Mouse (Mus musculus) lung, adult 2 months (tissue): ENCODE results near the gene Prr14l. TPM values are rescaled to one million over a fixed set of nuclear protein-coding genes. Genes with fewer than 3 reads are reported as not detected.
A peak's percentile ranks its signal among the peaks of the same experiment; 100 is the strongest.
"Not testable (repeated sequence)": the region's sequence is repeated elsewhere in the genome, so short reads cannot be mapped to it uniquely, and the experiment has no call there.

Experiments
- DNase-seq: peaks from one replicate; pipeline ENCODE4 v3.0.0; 2022
- H3K4me1 ChIP-seq: fragments of 200-500 bp; 2 replicates; pipeline ENCODE4 v1.6.1; 2011; ENCODE audit warnings: low read length; ENCODE audit not compliant: control insufficient read depth, insufficient read depth
- H3K4me3 ChIP-seq: fragments of 200-500 bp; replicated peaks from 2 replicates; pipeline ENCODE3; 2011; ENCODE audit warnings: low read depth, mild to moderate bottlenecking, control low read depth, low read length; ENCODE audit errors: extremely low read depth
- CTCF ChIP-seq: fragments of 200-500 bp; IDR thresholded peaks from 2 replicates; pipeline ENCODE4 v1.5.1; 2011; ENCODE audit warnings: mild to moderate bottlenecking, low read length, control low read depth; ENCODE audit not compliant: insufficient read depth
- POLR2A ChIP-seq: fragments of 200-500 bp; IDR thresholded peaks from 2 replicates; pipeline ENCODE4 v1.6.1; 2011; ENCODE audit warnings: low read depth, mild to moderate bottlenecking, control low read depth, low read length, borderline replicate concordance; ENCODE audit errors: extremely low read depth
- WGBS: fragments of 180-500 bp; shearing (Covaris S2); methylation state at CpG from one replicate; pipeline ENCODE4 v1.1.7; 2018; 5-methylcytosine and 5-hydroxymethylcytosine counted together
- polyA plus RNA-seq: library from polyadenylated mRNA; depleted of rRNA; stranded (reverse); fragments of >200 nt; gene quantifications from 2 replicates; pipeline ENCODE4 v1.2.3, GENCODE M21; 2012; rRNA removed

Prr14l gene
- polyA plus RNA-seq: 12.7 and 15.4 TPM in 2 replicates

GRCm38 (mm10) chr5:32853731-32854507 is at the start of gene Prr14l:
Gene Prr14l (minus strand): TSS chr5:32854256.
- peak; percentile 99 for DNase-seq
- TF ChIP-seq CTCF (no peak), POLR2A (peak; percentile 78; the same call in 1 of the 2 replicates)
- H3K4me3 ChIP-seq: peak within 1 kb of the TSS; percentile 94
- H3K4me1 ChIP-seq: peaks cover 16% of the 10 kb centered on the region
- 1% methylated on average over 50 of the region's 51 CpGs for WGBS

GRCm38 (mm10) chr5:32886739-32887138 is 32.7 kb upstream of the Prr14l start:
- TF ChIP-seq CTCF (no peak), POLR2A (no peak)
- Histone ChIP-seq H3K4me3 (no peak overlapping the region), H3K4me1 (no peaks in the 10 kb centered on the region)
- no peak for DNase-seq
- WGBS: 73% methylated on average over 3 of the region's 3 CpGs

GRCm38 (mm10) chr5:32872346-32872745 is 18.3 kb upstream of the Prr14l start:
- H3K4me3 ChIP-seq: no peak overlapping the region
- no peak for DNase-seq
- 95% methylated on average over 5 of the region's 5 CpGs for WGBS
- no peaks in the 10 kb centered on the region for H3K4me1 ChIP-seq
- TF ChIP-seq POLR2A (no peak), CTCF (no peak)

DNA sequence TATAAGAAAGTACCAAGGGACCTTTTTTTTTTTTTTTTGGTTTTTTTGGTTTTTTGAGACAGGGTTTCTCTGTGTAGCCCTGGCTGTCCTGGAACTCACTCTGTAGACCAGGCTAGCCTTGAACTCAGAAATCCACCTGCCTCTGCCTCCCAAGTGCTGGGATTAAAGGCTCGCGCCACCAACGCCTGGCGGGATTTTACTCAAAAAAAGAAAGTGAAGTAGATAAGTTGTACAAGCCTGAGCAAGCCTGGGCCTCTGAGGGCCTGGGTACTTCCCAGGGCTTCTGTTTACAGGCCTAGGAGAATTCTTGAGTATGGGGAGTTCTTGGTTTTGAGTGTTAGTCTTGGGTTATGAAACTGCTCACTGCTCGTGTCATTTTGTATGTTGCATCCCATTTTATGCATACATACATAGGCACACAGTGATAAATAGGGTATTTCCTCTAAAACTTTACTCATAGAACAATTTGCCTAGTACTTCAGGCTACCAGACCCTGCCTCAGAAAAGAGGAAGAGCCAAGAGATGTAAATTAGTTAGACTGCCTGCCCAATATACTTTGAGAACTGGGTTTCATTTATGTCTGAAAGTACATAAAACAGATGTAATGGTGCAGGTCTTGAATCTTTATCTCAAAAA is 15.5 kb upstream of the Prr14l start:
- Histone ChIP-seq H3K4me1 (no peaks in the 10 kb centered on the region; the same call in 1 of the 2 replicates), H3K4me3 (no peak overlapping the region)
- no peak for DNase-seq
- WGBS: 91% methylated on average over 5 of the region's 5 CpGs
- TF ChIP-seq CTCF: no peak
- TF ChIP-seq POLR2A: no peak

DNA sequence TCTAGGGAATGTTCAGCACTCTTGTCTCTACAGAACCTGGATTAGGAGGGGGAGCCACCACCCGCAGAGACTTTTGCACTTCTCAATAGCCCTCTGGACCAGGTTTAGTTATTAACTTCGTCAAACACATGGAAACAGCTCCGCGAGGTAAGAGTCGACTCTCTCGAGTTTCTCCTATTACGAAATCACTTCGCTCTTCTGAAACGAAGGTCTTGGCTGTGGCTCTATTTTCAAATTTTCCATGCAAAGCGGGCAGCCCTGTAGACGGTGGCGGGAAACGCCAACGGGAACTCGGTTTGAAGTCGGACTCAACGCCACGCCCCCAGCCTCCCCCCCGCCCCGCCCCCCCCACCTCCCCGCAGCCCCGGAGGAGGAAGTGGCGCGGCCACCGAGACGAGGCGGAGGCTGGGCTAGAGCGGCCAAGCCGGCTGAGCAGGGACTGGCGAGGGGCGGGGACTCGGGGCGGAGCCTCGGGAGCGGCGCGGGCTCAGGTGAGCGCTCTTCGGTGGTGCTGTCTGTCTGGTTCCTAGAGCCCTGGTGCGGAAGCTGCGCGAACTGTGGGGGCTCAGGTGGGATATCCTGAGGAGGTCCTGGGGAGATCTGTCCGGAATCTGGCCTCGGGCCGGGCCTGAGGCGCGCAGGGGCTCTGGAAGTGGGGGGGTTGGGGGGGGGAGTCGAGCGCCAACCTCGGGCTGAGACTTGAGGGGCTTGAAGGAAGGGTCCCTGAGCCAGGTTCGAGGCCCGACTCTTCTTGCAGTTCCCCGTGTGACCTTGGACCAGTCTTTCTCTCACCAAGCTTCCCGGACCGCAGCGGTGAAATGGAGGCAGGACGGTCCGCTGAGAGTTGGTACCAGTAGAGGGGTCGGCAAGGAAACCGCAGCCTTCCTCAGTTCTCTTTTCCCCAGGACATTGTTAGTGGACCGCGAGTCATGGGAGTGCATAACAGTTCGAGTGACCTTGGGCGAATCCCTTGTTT is 9.5 kb upstream of the Prr14l start, which contains the start of gene Depdc5:
Gene Depdc5, plus strand, starts transcription at position 449 of the 976 bp plus-strand sequence.
- DNase-seq: peak; percentile 91
- WGBS: under 1% methylated on average over 63 of the region's 64 CpGs
- TF ChIP-seq POLR2A (peak; percentile 87), CTCF (no peak)
- Histone ChIP-seq H3K4me3 (peak within 1 kb of the TSS; percentile 100), H3K4me1 (peaks cover 3% of the 10 kb centered on the region; the same call in 1 of the 2 replicates)

- WGBS: 29% methylated on average over 6 of the region's 6 CpGs
- no peak for TF ChIP-seq CTCF
- no peak for TF ChIP-seq POLR2A
Measured at GRCm38 (mm10) chr5:32862469-32863132, 8.5 kb upstream of the Prr14l start.

GRCm38 (mm10) chr5:32861082-32861481 is 7.0 kb upstream of the Prr14l start:
- Histone ChIP-seq H3K4me1 (peaks cover 3% of the 10 kb centered on the region; the same call in 1 of the 2 replicates), H3K4me3 (no peak overlapping the region)
- TF ChIP-seq POLR2A (no peak), CTCF (no peak)
- 98% methylated on average over 1 of the region's 1 CpGs for WGBS
- DNase-seq: no peak

More at GRCm38 (mm10) chr5:32862469-32863132, 8.5 kb upstream of the Prr14l start:
- Histone ChIP-seq H3K4me3 (peak overlapping the region; percentile 100), H3K4me1 (peaks cover 3% of the 10 kb centered on the region; the same call in 1 of the 2 replicates)
- no peak for DNase-seq

DNA sequence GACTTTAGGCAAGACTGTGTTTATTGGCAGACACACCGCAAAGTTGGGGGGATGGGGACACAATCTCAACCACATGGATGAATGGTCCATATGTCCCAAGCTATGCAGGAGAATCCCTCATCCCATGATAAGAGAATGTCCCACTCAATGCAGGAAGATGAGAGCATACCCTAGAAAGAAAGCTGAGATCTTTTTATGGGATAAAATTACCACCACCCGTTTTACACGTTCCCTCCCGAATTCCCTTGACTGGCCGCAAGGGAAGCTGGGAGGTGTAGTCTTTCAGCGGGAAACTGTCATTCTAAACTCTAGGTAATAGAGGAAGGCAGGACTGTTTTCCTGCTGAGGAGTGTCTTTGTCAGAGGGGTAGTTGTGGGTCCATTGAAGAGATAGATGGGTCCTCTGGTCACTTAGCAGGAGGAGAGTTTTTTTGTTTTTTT is 3.7 kb upstream of the Prr14l start:
- TF ChIP-seq POLR2A: no peak; the same call in 1 of the 2 replicates
- no peak for TF ChIP-seq CTCF
- Histone ChIP-seq H3K4me1 (peaks cover 5% of the 10 kb centered on the region), H3K4me3 (peak overlapping the region; percentile 95)
- DNase-seq: peak; percentile 36
- 1% methylated on average over 6 of the region's 6 CpGs for WGBS

GRCm38 (mm10) chr5:32855274-32855673 is 1.2 kb upstream of the Prr14l start:
- not testable (repeated sequence) for H3K4me3 ChIP-seq, DNase-seq
- H3K4me1 ChIP-seq: peaks cover 16% of the 10 kb centered on the region
- 98% methylated on average over 3 of the region's 3 CpGs for WGBS
